Mouse (Mus musculus) C2C12 (cell line): ENCODE measurements around the gene Olfr1217.

Experiments
- CTCF ChIP-seq: IDR thresholded peaks from one replicate; pipeline ENCODE4 v1.5.1; 2011; ENCODE audit not compliant: control insufficient read depth, insufficient read depth, insufficient read length
- MYOG ChIP-seq: IDR thresholded peaks from one replicate; pipeline ENCODE4 v1.6.1; 2011; ENCODE audit not compliant: control insufficient read depth, insufficient read length; ENCODE audit errors: extremely low read depth
- USF1 ChIP-seq: IDR thresholded peaks from one replicate; pipeline ENCODE4 v1.6.1; 2011; ENCODE audit warnings: low read depth, mild to moderate bottlenecking, control low read depth, moderate library complexity

- TF ChIP-seq USF1 (no peak), CTCF (no peak), MYOG (no peak)
These were observed 39.3 kb downstream of the Olfr1217 start, which contains the start of gene Olfr1214 for GRCm38 (mm10) chr2:88992553-88992952.
